Mouse (Mus musculus) liver, postnatal 0 days (tissue): ENCODE results near the gene Cpeb4. TPM values are rescaled to one million over a fixed set of nuclear protein-coding genes. Genes with fewer than 3 reads are reported as not detected.
A peak's percentile ranks its signal among the peaks of the same experiment; 100 is the strongest.

Experiments
- ATAC-seq: fragments of 200-750 bp; cut with Nextera tagmentation; 2 replicates; pipeline ENCODE4 v1.8.0; 2017; ENCODE audit warnings: mild to moderate bottlenecking, moderate library complexity
- DNase-seq: peaks from one replicate; pipeline ENCODE4 v3.0.0-alpha.2; 2016
- H3K27ac ChIP-seq: fragments of 300-500 bp; sonication (generic); 2 replicates; pipeline ENCODE4 v1.5.1; 2014; ENCODE audit warnings: antibody characterized with exemption, moderate library complexity, mild to moderate bottlenecking, low read depth
- H3K27me3 ChIP-seq: fragments of 300-500 bp; sonication (generic); 2 replicates; pipeline ENCODE4 v1.6.1; 2014; ENCODE audit warnings: low read length, control low read depth, mixed read lengths; ENCODE audit not compliant: insufficient read depth
- H3K36me3 ChIP-seq: fragments of 300-500 bp; sonication (generic); replicated peaks from 2 replicates; pipeline ENCODE4 v1.6.1; 2014; ENCODE audit warnings: mild to moderate bottlenecking, control low read depth, low read length, moderate library complexity, mixed read lengths; ENCODE audit not compliant: insufficient read depth
- H3K4me1 ChIP-seq: fragments of 300-500 bp; sonication (generic); 2 replicates; pipeline ENCODE4 v1.6.1; 2014; ENCODE audit warnings: antibody characterized with exemption, mild to moderate bottlenecking, control low read depth; ENCODE audit not compliant: insufficient read depth
- H3K4me2 ChIP-seq: fragments of 300-500 bp; sonication (generic); 2 replicates; pipeline ENCODE4 v1.6.1; 2014; ENCODE audit warnings: low read depth, mild to moderate bottlenecking, low read length, moderate library complexity, mixed read lengths
- H3K4me3 ChIP-seq: fragments of 300-500 bp; sonication (generic); 2 replicates; pipeline ENCODE4 v1.5.1; 2014; ENCODE audit warnings: low read depth, low read length
- H3K9ac ChIP-seq: fragments of 300-500 bp; sonication (generic); replicated peaks from 2 replicates; pipeline ENCODE4 v1.6.1; 2014; ENCODE audit warnings: mild to moderate bottlenecking, moderate library complexity
- H3K9me3 ChIP-seq: fragments of 300-500 bp; sonication (generic); 2 replicates; pipeline ENCODE4 v1.6.1; 2016; ENCODE audit warnings: mild to moderate bottlenecking, control low read depth, low read length, mixed read lengths
- CTCF ChIP-seq: sonication (generic); IDR thresholded peaks from 2 replicates; pipeline ENCODE4 v1.5.1; 2016; ENCODE audit warnings: antibody characterized with exemption, low read depth
- EP300 ChIP-seq: IDR thresholded peaks from 2 replicates; pipeline ENCODE4 v1.6.1; 2016; ENCODE audit warnings: antibody characterized with exemption, low read depth, mild to moderate bottlenecking
- WGBS: fragments of 180-500 bp; shearing (Covaris S2); extraction: QIAGEN DNeasy Blood & Tissue Kit; methylation state at CpG from one replicate; pipeline ENCODE4 v1.1.7; 2014; ENCODE audit not compliant: insufficient replicate concordance; 5-methylcytosine and 5-hydroxymethylcytosine counted together
- polyA plus RNA-seq: library from polyadenylated mRNA; unstranded; fragments of >200 nt; fragmentation: Nextera tagmentation; extraction: Ambion mirVana; gene quantifications from 2 replicates; pipeline ENCODE4 v1.2.1, GENCODE M21; 2015

Cpeb4 gene
- polyA plus RNA-seq, 1 experiment from 2014 or later: 10.0 TPM

DNA sequence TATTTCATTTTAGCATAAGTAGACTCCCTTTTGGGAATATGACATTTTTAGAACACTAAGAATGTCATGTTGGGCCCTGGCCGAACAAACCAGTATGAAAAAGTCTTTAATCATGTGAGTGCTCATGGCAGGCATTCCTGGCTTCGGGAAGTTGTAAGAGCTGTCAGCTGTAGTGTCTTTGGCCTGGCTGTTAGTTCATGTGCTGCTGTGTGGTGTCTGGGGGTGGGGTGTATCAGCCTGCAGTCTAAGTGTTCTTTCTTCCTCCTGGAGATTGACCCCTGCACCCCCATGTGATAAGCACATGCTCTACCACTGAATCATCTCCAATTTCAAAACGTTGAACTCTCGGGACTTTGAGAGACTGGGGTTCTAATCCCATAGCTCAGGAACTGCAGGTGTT is 63.6 kb downstream of the Cpeb4 start:
- H3K36me3 ChIP-seq: peaks cover 44% of the 10 kb centered on the region
- WGBS: 54% methylated on average over 4 of the region's 4 CpGs

GRCm38 (mm10) chr11:31936910-31937525 is 65.0 kb downstream of the Cpeb4 start:
- Histone ChIP-seq H3K27ac (no peak overlapping the region), H3K9me3 (no peaks in the 10 kb centered on the region), H3K4me3 (no peak overlapping the region), H3K4me2 (no peak overlapping the region), H3K27me3 (no peaks in the 10 kb centered on the region), H3K9ac (no peak overlapping the region), H3K4me1 (no peaks in the 10 kb centered on the region), H3K36me3 (peaks cover 30% of the 10 kb centered on the region)
- DNase-seq (no peak), ATAC-seq (0 out of 2 replicates have a peak, but pooled peaks have one; percentile 7)
- 92% methylated on average over 10 of the region's 10 CpGs for WGBS
- no peak for TF ChIP-seq EP300
- no peak for TF ChIP-seq CTCF

More for the DNA sequence above, 63.6 kb downstream of the Cpeb4 start:
- TF ChIP-seq CTCF (no peak), EP300 (no peak)
- no peak overlapping the region for H3K9ac ChIP-seq
- no peaks in the 10 kb centered on the region for H3K4me1 ChIP-seq
- DNase-seq (no peak), ATAC-seq (no peak)
- H3K9me3 ChIP-seq: no peaks in the 10 kb centered on the region
- no peak overlapping the region for H3K27ac ChIP-seq
- no peak overlapping the region for H3K4me2 ChIP-seq
- H3K27me3 ChIP-seq: no peaks in the 10 kb centered on the region
- H3K4me3 ChIP-seq: no peak overlapping the region

DNA sequence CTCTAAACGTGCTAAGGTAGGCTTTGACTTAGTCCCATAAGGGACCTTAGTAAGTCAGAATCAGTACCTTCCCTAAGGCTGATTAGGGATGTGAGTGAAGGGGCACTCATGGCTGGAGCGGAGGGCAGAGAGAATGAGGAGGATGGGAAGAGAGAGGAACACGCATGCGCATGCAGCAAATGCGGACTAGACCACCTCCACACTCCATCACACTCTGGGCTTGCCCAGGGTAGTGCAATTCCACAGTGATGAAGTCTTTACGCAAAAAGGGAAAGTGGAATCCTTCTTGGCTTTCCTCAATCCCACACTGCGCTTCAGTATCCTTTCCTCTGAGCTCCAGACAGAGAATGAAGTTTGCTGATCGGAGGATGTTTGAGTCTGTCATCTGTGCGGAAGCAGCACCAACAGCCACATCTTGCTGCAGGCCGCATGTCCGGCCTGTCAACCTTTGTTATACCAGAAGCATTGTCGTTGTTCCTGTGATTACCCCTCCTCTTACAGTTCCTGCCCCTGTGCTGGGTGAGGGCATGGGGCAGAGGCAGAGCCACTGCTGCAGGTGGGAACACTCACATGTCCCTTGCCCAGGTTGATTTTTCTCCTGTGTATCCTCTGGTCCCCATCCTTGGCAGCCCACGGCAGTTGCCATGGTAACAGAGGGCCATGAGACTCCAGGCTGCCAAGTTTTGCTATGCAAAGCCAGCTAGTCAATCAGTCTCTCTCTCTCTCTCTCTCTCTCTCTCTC is 69.1 kb downstream of the Cpeb4 start:
- Histone ChIP-seq H3K27me3 (no peaks in the 10 kb centered on the region), H3K36me3 (peaks cover 4% of the 10 kb centered on the region), H3K9me3 (no peaks in the 10 kb centered on the region), H3K9ac (no peak overlapping the region), H3K4me2 (no peak overlapping the region), H3K4me3 (no peak overlapping the region), H3K27ac (no peak overlapping the region), H3K4me1 (no peaks in the 10 kb centered on the region)
- WGBS: 81% methylated on average over 13 of the region's 13 CpGs
- TF ChIP-seq CTCF: no peak
- no peak for TF ChIP-seq EP300
- no peak for DNase-seq
- ATAC-seq: no peak

DNA sequence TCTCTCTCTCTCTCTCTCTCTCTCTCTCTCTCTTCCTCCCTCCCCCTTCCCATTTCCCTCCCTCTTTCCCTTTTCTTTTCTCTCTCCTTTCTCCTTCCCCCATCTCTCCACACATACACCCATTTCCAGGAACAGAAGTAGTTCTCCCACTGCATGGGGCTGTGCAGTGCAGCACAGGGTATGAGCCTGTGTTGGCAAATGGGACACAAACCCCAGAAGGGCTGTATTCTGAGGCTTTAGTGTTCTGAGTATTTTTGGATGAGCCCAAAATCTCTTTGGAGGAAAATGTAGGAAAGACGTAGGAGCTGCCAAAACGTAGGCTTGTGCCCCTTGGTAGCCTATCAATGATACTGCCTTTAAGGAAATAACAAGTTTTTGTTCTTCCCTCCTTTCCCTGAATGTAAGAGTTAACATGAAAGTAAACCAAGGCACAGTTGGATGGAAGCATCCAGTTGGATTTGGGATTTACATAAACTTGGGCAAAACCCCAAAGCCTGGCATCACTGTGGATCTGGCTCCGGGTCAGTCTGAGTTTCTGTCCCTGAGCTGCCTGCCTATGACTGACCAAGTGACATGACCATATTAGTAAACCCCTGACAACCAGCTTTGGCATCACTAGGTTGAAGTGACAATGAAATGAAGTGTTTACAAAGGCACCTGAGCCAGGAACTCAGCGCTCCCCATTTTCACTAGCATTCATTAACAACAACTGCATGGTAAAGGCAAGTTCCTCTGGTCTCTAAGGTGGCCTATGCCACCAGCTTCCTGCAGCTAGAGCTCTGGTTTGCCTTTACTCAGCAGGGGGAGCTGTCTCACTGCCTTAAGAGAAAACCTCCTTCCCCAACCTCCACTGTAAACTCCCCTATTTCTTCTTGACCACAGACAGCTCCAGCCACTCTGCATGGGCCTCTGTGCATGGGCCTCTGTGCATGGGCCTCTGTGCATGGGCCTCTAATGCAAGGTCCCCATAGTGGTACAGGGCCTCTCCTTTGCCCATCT is 69.9 kb downstream of the Cpeb4 start:
- DNase-seq: no peak

DNA sequence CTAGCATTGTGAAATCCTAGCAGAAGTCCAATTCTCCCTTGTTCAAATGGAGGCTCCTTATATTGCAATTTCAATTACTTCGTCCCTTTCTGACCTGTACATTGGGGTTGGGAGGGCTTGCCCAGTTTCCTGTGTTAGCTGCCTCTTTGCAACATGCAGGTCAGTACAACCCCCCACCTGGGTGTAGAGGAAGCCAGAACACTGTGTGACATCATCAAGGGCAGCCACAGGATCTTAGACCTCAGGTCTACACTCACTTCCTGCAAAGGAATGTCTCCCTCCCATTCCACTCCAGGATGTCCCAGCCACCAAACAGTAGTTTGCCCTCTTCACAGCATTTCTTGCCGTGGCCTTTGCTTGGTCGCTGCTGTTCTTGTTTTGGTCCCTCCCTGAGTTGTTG is 73.5 kb downstream of the Cpeb4 start:
- no peak for TF ChIP-seq EP300
- TF ChIP-seq CTCF: no peak
- no peak overlapping the region for H3K4me2 ChIP-seq
- H3K4me3 ChIP-seq: no peak overlapping the region
- H3K36me3 ChIP-seq: no peaks in the 10 kb centered on the region
- H3K4me1 ChIP-seq: peaks cover 12% of the 10 kb centered on the region
- no peak overlapping the region for H3K9ac ChIP-seq
- peaks cover 4% of the 10 kb centered on the region; the same call in 1 of the 2 replicates for H3K27me3 ChIP-seq
- WGBS: 67% methylated on average over 3 of the region's 3 CpGs
- no peak overlapping the region for H3K27ac ChIP-seq
- ATAC-seq (no peak), DNase-seq (no peak)
- H3K9me3 ChIP-seq: no peaks in the 10 kb centered on the region

More for the DNA sequence above, 69.9 kb downstream of the Cpeb4 start:
- no peak overlapping the region for H3K4me3 ChIP-seq
- no peak overlapping the region for H3K9ac ChIP-seq
- ATAC-seq: no peak
- no peaks in the 10 kb centered on the region for H3K9me3 ChIP-seq
- no peak for TF ChIP-seq EP300
- peak; percentile 53 for TF ChIP-seq CTCF
- H3K4me1 ChIP-seq: no peaks in the 10 kb centered on the region
- no peaks in the 10 kb centered on the region for H3K27me3 ChIP-seq
- 67% methylated on average over 4 of the region's 4 CpGs for WGBS
- H3K36me3 ChIP-seq: no peaks in the 10 kb centered on the region
- H3K27ac ChIP-seq: no peak overlapping the region
- no peak overlapping the region for H3K4me2 ChIP-seq
